Mouse (Mus musculus): ENCODE measurements around the gene Tuba3b. TPM values are rescaled to one million over a fixed set of nuclear protein-coding genes. Genes with fewer than 3 reads are reported as not detected.

Tuba3b gene
- not detected in 2 replicates for total RNA-seq (2023)

GRCm38 (mm10) chr6:145615666-145616210 lies at the start of gene Tuba3b:
Tuba3b (plus strand) TSS chr6:145615757.

GRCm38 (mm10) chr6:145614219-145614618 lies 1.3 kb upstream of the Tuba3b start, which contains the start of gene Lmntd1:
Lmntd1 (minus strand) TSS chr6:145614319.

Other genes starting within 250 kb of the Tuba3b start
- gene Lmntd1, start 1.4 kb upstream of the Tuba3b start, total RNA-seq (2023) = not detected in 2 replicates
- 7.9 and 8.1 TPM in 2 replicates for gene Rassf8, start 131.0 kb downstream of the Tuba3b start, total RNA-seq (2023)
- gene Bhlhe41, start 249.8 kb downstream of the Tuba3b start, total RNA-seq (2023) = 0.16 and 0.52 TPM in 2 replicates